Mouse (Mus musculus) T-cell, adult 2 months (primary cell): ENCODE measurements around the gene Gm7978.
"Not testable (repeated sequence)": the region's sequence is repeated elsewhere in the genome, so short reads cannot be mapped to it uniquely, and the experiment has no call there.

Experiments
- DNase-seq: peaks from one replicate; pipeline ENCODE4 v3.0.0; 2022; ENCODE audit warnings: low spot score

The Gm7978 gene

DNA sequence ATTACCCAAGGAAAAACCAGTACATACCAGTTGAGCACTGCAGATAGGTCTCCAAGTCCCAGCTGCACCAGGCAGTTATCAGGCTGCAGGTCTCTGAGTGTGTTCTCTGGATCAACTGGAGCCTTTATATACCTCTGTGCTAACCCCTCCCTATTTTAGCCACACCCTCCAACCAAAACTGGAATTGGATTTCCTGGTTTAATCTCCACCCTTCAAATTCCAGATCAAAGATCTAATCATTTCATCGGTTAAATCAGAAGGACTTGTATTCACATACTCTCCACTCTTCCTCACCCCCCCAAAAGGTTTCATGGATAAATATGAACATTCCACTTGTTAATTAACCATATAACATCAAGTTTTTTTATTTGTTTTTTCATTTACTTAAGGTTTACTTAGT is at the start of gene Gm7978:
Gene Gm7978 (minus strand): TSS at position 101 of the 400 bp plus-strand sequence.
- not testable (repeated sequence) for DNase-seq

DNA sequence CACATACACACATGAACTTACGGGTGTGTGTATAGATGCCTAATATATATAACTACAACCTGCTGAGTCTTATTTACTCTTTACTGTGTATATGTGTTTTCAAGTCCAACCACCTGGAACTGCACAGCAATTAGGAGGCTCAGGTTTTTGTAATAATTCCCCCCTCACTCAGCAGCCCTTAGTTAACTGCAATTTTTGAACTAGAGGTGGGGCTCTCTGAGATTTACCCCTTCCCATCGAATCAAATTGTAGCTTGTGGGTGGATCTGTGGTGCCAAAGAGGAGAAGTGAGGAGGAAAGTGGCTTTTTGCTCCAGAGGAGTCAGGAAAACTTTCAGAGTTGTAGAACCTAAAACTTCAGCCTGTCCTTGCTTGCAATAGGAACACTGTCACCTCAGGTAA is 39.7 kb upstream of the Gm7978 start, which contains the start of gene E330014E10Rik:
Gene E330014E10Rik (plus strand): TSS at position 301 of the 400 bp plus-strand sequence.
- not testable (repeated sequence) for DNase-seq

DNA sequence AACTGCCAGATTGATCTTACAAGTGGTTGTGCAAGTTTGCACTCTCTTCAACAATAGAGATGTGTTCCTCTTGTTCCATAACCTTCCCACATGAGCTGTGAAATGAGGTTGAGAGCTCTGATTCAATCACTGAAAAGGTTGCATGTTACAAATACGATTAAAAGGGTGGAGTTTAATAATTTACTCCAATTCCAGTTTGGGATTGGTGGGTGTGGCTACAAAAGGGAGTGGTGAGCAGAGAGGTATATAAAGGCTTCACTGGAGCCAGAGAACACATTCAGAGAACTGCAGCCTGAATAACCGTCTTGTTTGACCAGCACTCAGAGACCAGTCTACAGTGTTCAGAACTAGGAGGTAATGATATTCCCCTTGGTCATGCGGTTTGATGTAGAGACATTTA is 5.7 kb upstream of the Gm7978 start, which contains the start of gene Gm7982:
Gene Gm7982 (plus strand): TSS at position 301 of the 400 bp plus-strand sequence.
- DNase-seq, result not testable (repeated sequence)
